Mouse (Mus musculus): Measurements from ENCODE around the gene Serpinc1.

- TF ChIP-seq CTCF (IDR thresholded peaks at IDR 0.05; ENCODE audit: low read depth) (no peak), EP300 (optimal IDR thresholded peaks at IDR 0.05) (no peak)
Measured at GRCm38 (mm10) chr1:161037599-161037998, 59.2 kb downstream of the Serpinc1 start.

All from stomach, postnatal 0 days (tissue).